Mouse (Mus musculus) small intestine, adult 2 months (tissue): Measurements from ENCODE around the gene Ddx23.

Experiments used
- CTCF ChIP-seq: fragments of 200-500 bp; IDR thresholded peaks from 2 replicates; pipeline ENCODE4 v1.5.1; 2012; ENCODE audit warnings: low read depth, mild to moderate bottlenecking, control low read depth, inconsistent platforms, low read length, moderate library complexity, mixed read lengths; ENCODE audit not compliant: insufficient replicate concordance, insufficient read length; ENCODE audit errors: extremely low read depth
- POLR2A ChIP-seq: fragments of 200-500 bp; IDR thresholded peaks from 2 replicates; pipeline ENCODE4 v1.6.1; 2012; ENCODE audit warnings: low read depth, mild to moderate bottlenecking, control low read depth, inconsistent platforms, low read length, moderate library complexity

GRCm38 (mm10) chr15:98674284-98674993 lies 11.7 kb upstream of the Ddx23 start:
- TF ChIP-seq POLR2A (no peak), CTCF (no peak)
